Mouse (Mus musculus): ENCODE results near the gene Wdfy2.

Gene Wdfy2

DNA sequence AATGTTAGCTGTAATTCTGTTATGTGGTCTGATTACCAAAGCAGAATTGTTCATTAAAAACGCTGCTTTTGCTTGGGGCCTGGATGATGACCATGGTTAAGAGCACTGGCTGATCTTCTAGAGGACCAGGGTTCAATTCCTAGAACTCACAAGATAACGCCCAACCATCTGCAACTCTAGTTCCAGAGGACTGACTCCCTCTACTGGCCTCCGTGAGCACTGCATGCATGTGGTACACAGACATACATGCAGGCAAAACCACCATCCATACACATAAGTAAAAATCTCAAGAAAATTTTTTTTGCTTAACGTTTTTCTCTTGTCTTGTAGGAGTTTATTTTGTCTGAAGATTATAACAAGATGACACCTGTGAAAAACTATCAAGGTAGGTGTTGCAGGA, 87.3 kb downstream of the Wdfy2 start:
- DNase-seq (ENCODE audit: low spot score in 2 of 2): no peak

DNA sequence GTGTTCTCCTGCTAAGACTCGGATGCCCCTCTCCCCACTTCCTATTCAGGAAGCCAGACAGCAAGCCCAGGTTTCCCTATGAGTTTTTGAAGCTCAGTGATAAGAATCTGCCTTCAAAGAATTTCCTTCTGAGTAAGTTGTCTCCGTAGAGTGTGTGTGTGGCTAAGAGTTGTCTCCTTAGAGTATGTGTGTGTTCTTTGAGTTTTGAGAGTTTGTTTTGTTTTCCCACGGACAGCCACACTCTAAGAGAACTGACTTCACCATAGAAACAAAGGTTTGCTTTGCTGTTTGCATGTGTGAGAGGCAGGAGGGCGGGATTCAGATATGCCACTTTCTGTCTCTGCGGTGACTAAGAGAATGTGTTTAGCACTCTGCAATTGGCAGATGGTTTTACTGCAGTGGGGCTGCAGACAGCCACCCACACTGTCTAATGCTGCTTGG, 90.6 kb downstream of the Wdfy2 start:
- DNase-seq (ENCODE audit: low spot score in 2 of 2): no peak

DNA sequence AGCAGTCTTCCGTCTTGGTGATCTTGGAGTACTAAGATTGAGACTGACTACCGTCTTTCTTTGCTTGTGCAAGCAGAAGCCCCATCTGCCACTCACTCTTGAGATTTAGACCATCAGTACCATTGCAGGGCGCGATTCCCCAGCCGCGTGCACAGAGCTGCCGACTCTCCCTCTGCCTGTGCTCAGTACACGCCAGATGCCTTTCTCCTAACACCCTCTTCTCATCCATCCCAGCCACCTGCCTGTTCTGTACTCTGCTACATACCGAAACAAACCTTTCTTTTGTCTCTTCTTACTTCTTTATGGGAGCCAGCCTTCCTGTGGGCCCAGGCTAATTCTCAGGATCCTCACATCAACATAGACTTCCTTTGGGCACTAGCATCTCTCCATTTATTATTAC, 97.9 kb downstream of the Wdfy2 start:
- DNase-seq (ENCODE audit: low spot score in 2 of 2): no peak

DNA sequence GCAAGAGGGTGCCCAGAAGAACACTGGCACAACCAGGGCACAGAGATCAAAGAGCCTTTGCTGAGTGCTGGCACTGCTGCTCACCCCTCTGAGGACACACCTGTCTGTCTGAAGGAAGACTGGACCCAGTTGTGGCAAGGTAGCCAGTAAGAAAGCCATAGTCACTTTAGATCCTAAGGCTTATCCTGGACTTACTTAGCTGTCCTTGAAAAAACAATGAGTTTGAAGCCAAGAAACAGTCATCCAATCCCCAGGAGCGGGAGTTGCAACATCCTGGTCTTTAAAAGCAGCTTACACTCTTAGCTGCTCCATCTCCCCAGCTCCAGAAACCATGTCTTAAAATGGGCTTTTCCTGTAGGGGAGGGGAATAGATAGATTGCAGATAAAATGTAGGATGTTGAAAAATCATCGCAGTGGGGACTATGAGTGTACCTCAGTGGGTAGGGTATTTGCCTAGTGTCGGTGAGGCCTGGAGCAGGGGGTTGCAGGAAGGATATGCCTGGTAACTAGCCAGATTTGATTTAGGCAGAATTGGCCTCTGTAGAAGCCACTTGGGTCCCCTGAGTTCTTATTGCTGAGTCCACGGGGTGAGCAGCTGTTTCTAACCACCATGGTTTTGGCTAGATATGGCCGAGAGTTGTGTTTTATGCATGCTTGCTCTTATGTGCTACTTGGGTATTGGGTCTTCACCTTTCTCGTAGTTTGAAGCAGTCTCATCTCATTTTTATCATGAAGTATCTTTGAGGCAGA, 99.3 kb downstream of the Wdfy2 start:
- DNase-seq (ENCODE audit: low spot score in 2 of 2): no peak

DNA sequence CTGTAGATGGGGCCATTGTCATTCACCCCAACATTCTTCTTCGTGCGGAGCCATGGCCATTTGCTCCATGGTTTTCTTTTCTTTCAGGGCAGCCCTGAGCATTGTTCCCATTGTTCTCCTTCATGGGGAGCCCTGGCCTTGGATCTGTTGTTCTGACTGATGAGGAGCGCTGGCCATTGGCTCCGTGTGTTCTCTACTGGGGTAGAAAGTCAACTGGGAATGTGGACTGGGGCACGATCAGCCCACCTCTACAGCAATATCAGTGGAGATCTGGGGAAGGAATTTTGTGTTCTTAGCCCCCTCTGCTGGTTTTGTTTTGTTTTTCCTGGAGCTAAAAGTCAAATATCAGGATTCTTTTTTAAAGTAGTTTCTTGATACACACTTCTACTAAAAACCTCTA, 100.2 kb downstream of the Wdfy2 start:
- no peak for DNase-seq (ENCODE audit: low spot score in 2 of 2)

DNA sequence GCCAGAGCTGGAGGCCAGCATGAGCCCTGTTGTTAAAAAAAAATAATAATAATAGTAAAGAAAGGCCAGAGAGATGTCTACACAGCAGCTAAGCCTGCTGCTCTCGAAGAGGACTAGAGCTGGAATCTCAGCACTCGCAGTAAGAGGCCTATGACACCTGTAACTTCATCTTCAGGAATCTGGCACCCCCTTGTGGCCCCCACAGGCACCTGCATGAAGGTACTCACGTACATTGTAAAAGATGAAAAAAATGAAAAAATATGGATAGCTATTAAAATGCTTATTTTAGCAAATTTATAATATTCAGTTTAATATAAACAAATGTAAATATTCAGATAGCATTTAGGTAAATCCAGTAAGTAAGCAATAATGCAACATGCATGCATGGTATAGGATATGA, 102.0 kb downstream of the Wdfy2 start:
- no peak for DNase-seq (ENCODE audit: low spot score in 2 of 2)

DNA sequence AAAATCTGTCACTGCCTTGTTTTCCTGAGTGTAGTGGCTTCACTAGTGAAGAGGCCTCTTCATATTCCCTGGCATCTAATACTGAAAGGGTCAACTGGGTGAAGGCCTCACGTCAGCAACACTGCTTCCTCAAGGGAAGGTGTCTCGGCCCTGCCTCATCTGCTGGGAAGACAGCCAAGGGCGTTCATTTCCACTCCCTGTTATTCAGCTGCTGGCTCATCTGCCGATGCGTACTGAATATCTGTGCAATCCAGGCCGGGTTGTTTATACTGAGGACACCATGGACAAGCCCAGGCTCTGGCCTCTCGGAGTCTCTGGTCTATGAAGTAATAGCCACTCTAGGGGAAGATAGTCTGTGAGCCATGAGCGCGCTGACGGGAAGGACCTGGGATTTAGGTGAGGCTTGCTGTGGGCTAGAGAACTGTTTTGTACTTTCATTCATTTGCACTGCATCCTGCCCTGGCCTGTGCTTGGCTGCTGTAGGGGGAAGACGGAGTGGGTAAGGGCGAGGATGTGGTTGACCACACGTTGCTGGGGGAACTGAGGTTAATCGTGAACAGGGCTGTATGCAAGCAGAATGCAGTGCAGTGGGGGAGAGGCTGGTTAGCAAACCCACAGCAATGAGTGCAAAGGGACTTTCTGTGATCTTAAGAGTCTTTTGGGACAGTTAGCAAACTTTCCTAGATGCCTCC, 103.1 kb downstream of the Wdfy2 start:
- no peak for DNase-seq (ENCODE audit: low spot score in 2 of 2)

DNA sequence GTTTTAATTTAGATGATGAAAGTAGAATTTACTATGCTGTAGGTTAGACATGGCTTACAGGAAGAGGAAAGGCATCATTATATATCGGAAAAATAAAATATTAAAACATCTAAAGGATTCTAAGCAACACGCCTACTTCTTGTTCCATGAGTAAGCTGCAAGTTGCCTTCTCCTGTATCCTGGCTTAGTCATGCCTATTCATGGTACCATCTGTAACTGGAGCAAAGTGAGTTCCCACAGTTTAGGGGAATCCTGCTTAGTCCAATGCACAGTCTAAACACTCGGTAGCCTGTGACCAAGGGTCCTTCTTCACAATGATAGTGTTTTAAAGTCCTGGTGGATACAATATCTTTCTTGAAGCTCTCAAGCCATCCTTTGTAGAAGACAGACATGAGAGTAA, 109.3 kb downstream of the Wdfy2 start:
- no peak for DNase-seq (ENCODE audit: low spot score in 2 of 2)

DNA sequence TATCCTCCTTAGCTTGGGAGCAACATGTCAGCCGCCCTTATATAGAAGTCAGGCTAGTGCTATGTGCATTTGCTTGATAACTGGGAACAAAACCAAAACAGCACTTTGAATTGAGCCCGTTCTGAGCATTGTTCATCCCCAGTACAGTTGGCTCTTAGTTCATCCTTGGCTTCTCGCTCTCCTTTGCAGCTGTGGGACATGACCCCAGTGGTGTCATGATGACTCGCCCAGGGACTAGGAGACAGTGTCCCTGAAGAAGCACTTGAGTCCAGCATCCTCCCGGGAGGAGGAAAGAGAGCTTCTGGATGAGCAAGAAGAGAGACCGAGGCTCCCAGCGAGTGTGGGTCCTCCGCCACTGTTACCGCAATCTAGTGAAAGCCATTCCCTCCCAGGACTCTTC, 118.6 kb downstream of the Wdfy2 start:
- no peak for DNase-seq (ENCODE audit: low spot score in 2 of 2)

DNA sequence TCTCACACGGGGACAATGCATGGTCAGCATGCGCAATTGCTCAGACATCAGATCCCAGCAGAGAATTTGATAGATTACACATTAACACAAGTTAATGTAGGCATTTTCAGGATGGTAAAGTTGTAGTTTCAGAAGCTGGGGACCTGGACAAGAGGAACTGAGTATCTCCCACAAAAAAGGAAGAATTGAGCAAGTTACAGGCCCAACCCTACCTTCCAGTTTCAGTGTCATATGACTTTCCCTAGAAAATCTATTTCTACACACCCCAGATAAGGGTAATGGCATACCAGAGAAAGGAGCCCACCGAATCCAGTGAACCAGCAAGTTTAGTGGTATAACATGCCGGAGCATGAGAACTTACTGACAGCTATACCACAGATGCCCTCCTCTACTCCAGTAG, 126.2 kb downstream of the Wdfy2 start:
- DNase-seq (ENCODE audit: low spot score in 2 of 2): no peak

DNA sequence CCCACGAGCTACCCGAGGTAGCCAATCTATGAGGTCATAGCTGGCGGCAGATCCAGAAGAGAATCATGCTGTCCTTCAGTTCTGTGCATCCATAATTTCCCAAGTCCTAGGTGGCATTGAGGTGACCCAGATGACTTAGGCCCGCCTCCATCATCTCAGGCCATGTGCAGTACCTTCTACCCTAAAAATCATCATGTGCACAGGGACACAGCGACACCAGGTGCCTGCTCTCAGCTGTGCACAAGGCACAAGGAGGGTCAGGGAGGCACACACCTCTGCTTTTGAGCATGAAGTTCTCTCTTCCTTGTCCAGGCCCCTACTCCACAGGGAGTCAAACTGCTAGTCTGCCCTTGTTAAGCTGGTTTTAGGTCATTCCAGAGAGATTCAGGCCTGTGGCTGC, 127.9 kb downstream of the Wdfy2 start:
- DNase-seq (ENCODE audit: low spot score in 2 of 2): no peak

DNA sequence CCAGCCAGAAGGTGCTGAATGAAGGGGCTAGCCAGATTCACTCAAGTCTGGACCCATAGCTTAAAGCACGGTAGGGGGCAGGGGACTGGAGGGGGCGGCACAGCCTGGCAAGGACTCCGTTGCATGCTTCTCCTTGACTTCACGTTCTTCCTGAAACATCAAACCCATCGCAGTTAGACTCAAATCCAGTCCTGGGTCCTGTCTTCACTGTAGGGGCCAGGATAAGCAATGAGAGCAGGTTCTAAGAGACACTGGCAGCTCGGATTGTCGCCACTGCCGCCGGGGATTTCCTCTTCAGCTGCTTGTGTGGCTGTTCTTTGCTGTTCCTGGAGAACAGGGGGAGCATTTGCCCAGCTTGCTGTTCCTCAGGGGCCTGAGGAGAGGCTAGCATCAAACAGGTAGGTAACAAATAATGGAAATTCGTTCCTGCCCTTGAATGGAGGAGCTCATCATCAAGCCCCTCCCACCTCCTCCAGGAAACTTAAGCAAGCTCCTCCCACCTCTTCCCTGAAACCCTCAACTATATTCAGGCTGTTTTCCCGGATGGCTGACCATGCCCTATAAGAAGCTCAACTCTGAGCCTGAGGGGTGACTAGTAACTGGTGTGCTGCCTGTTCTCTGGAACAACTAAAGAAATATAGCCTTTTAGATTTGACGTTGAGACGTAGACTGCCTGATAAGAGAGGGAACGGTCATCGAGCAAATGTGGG, 128.5 kb downstream of the Wdfy2 start:
- no peak for DNase-seq (ENCODE audit: low spot score in 2 of 2)

DNA sequence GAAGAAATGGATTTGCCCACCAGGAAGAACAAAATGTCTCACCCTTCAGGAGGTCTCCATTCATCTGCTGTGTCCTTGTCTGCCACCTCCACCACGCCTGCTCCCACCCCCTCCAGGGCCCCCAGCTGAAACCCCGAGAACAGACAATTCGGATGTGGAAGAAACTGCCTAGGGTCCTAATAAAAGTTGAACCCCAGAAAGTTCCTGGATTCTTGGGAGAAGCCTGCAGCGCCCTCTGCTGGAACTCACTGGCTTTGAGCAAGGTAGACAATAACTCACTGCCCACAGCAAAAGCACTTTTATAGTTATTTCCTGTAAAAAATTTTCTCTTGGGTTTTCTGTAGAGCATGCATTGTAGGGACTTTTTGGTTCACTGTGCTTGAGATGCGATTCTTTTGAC, 137.6 kb downstream of the Wdfy2 start:
- DNase-seq (ENCODE audit: low spot score in 2 of 2): peak in 1 of 2 experiments; percentile 66

DNA sequence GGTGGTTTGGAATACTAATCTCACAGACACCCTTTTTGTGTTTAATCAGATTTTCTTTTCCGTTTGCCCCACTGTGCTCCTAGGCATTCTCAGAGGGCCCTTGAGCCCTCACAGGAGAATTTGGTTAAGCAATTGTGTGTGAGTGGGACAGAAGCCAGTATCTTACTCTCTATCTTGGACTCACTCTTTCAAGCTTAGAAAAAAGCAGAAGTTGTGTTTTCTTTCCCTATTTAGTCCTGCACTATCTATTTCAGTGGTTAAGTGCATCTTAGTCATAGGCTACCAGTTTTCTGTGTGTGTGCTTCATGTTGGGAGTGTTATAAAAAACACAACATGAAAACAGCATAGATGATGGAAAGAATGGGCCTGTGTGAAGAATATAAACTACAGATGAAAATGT, 142.3 kb downstream of the Wdfy2 start:
- DNase-seq (ENCODE audit: low spot score in 2 of 2): no peak

DNA sequence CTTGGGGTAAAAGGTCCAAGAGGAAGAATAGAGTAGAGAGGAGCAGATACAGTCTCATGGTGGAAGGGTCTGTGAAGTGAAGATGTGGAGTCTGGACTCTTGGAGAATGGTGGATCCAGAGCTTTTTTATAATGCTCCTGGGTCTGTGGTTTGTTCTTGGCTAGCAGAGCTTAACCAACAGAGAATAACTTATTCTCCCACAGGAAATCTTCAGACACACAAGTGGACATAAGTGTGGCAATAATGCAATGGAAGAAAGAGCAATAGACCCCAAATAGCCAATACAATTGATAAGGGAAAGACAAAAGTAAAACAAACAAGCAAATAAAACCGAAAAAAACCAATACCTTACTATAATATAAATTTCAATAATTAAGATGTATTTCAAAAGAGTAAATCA, 146.9 kb downstream of the Wdfy2 start, which contains the start of gene Defb48:
TSS of gene Defb48 (minus strand) at position 101 of the 400 bp plus-strand sequence.
- DNase-seq (ENCODE audit: low spot score in 2 of 2): no peak

DNA sequence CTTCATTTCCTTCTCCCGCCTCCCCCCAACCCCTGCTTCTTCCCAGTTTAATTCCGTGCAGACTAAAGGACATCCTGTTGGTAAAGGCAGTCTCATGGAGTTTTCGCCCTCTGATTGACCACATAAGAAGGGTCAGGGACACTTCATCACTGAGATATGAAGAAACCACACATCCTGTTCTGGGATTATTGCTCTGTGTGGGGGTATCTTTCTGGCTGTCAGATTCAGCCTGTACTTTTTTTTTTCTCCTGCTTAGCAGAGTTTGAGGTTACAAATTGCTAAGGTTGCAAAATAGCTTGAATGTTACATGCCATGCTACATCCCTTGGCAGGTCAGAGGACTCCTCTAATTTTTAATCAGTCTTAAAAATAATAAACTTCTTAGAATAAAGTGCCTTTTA, 153.8 kb downstream of the Wdfy2 start:
- no peak for DNase-seq (ENCODE audit: low spot score in 2 of 2)

DNA sequence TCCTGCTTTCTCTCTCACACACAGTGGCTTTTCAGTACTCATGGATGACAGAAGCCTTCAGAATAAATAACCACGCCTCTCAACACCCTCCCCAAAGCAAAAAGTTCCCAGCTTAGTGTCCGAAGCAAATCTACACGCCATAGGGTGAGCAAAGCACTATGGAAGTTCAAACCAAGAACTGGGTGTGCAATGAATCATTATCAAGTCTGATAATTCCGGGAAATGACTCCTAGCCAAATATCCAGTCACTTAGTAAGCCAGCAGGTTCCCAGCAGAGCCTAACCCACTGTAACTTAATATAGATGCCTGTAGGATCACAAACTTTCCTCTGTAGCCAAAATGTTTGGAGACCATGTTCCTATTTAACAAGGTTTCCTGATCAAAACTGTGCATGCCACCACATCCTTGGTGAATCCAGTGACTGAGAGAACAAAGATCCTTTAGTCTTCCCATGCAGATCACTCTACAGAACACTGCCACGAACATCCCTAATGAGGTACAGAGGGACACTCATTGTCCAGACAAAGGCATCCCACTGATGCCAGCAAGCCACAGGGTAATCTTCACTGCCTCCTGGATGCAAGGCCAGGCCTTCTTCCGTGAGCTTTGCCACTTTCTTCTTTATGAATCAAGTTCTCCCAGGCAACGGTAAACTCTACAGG, 154.5 kb downstream of the Wdfy2 start:
- DNase-seq (ENCODE audit: low spot score in 2 of 2): no peak

DNA sequence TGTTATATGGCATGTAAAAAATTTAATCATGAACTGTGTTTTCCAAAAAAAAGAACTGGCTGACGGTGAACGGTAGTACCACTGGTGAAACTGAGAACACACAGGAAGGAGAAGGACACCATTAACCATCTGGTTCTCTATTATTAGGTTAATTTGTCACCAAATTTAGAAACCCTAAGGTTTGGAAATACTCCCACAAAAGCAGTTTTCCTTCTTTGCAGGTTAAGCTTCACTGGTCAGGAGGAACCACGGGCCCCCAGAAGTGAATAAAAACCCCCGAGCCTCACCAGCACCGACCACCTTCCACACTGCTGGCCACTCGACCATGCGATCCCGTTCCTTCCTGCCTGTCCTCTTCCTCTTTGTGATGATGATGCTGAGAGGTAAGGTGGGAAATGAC, 160.3 kb downstream of the Wdfy2 start, which contains the start of gene Defb47:
TSS of gene Defb47 (plus strand) at position 301 of the 400 bp plus-strand sequence.
- no peak for DNase-seq (ENCODE audit: low spot score in 2 of 2)

DNA sequence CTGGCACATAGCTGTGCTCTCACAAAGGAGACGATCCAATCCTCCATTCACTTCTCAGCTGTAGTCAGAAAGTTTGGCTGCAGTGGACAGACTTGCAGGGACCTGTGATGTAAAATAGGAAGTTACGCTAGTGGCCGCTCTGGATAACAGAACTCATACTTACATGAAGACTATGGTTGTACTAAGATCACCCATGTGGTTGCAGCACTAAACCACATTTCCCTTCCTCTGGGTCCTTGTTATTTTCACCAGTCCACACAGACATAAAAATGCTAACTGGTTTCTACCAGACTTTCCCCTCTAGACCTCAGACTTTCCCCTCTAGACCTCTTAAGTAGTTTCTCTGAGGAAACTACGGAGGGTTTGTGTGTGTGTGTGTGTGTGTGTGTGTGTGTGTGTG, 161.5 kb downstream of the Wdfy2 start:
- DNase-seq (ENCODE audit: low spot score in 2 of 2): no peak

DNA sequence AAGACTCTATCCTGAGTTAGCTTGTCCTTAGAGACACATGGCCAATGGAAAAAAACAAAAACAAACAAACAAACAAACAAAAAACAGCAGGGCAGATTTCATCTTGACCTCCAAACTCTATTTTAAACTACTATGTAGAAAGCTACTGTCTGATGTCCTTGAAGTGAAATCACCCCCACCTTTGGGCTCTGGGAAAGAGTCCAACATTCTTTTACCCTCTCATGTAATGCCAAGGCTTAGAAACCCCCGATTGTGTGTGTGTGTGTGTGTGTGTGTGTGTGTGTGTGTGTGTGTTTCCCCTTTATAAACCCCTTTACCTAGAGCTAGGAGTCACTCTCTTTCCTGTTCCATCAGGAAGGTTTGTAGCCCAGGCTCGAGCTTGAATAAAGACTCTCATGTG, 165.1 kb downstream of the Wdfy2 start:
- no peak for DNase-seq (ENCODE audit: low spot score in 2 of 2)

Data from frontal cortex, postnatal 14 days (tissue).